Mouse (Mus musculus) urinary bladder, postnatal 10 days (tissue): ENCODE data around the gene Tmem44.

Experiments
- DNase-seq: peaks from one replicate; pipeline ENCODE4 v3.0.0; 2022; ENCODE audit warnings: low spot score

The Tmem44 gene

GRCm38 (mm10) chr16:30550748-30551192 lies at the start of gene Tmem44:
Gene Tmem44 (minus strand): TSS chr16:30550842.
- DNase-seq: no peak

GRCm38 (mm10) chr16:30599491-30600268 lies 49.0 kb upstream of the Tmem44 start, which contains the start of gene Fam43a:
Gene Fam43a (plus strand): TSS chr16:30599723.
- peak; percentile 68 for DNase-seq

- DNase-seq: peak; percentile 62
Observed at GRCm38 (mm10) chr16:30596959-30597681, 46.5 kb upstream of the Tmem44 start.

GRCm38 (mm10) chr16:30595835-30596557 lies 45.4 kb upstream of the Tmem44 start:
- no peak for DNase-seq

- no peak for DNase-seq
Observed at GRCm38 (mm10) chr16:30595356-30595755, 44.7 kb upstream of the Tmem44 start.

GRCm38 (mm10) chr16:30591990-30592389 lies 41.3 kb upstream of the Tmem44 start:
- DNase-seq: no peak

GRCm38 (mm10) chr16:30590264-30591209 lies 39.9 kb upstream of the Tmem44 start:
- DNase-seq: no peak

GRCm38 (mm10) chr16:30587494-30588327 lies 37.1 kb upstream of the Tmem44 start, which contains the start of gene Lsg1:
Gene Lsg1 (minus strand): TSS chr16:30587592.
- peak; percentile 35 for DNase-seq

- DNase-seq: no peak
Observed at GRCm38 (mm10) chr16:30586935-30587493, 36.4 kb upstream of the Tmem44 start.

GRCm38 (mm10) chr16:30580765-30581164 lies 30.1 kb upstream of the Tmem44 start:
- no peak for DNase-seq

- no peak for DNase-seq
Observed at GRCm38 (mm10) chr16:30576392-30576791, 25.8 kb upstream of the Tmem44 start.

GRCm38 (mm10) chr16:30575815-30576214 lies 25.2 kb upstream of the Tmem44 start:
- no peak for DNase-seq

- DNase-seq: no peak
Observed at GRCm38 (mm10) chr16:30572239-30572638, 21.6 kb upstream of the Tmem44 start.

- DNase-seq: no peak
Observed at GRCm38 (mm10) chr16:30571378-30571777, 20.7 kb upstream of the Tmem44 start.

GRCm38 (mm10) chr16:30570173-30570572 lies 19.5 kb upstream of the Tmem44 start:
- no peak for DNase-seq

- DNase-seq: no peak
Observed at GRCm38 (mm10) chr16:30565631-30566030, 15.0 kb upstream of the Tmem44 start.

- no peak for DNase-seq
Observed at GRCm38 (mm10) chr16:30560601-30561000, 10.0 kb upstream of the Tmem44 start.

- no peak for DNase-seq
Observed at GRCm38 (mm10) chr16:30559312-30559992, 8.8 kb upstream of the Tmem44 start.

GRCm38 (mm10) chr16:30554109-30554508 lies 3.5 kb upstream of the Tmem44 start:
- DNase-seq: no peak
